Mouse (Mus musculus) kidney, adult 11 months (tissue): ENCODE measurements around the gene Gm11020.
"Not testable (repeated sequence)": the region's sequence is repeated elsewhere in the genome, so short reads cannot be mapped to it uniquely, and the experiment has no call there.

Source experiments
- DNase-seq: peaks from one replicate; pipeline ENCODE4 v3.0.0; 2022

Gm11020 gene

DNA sequence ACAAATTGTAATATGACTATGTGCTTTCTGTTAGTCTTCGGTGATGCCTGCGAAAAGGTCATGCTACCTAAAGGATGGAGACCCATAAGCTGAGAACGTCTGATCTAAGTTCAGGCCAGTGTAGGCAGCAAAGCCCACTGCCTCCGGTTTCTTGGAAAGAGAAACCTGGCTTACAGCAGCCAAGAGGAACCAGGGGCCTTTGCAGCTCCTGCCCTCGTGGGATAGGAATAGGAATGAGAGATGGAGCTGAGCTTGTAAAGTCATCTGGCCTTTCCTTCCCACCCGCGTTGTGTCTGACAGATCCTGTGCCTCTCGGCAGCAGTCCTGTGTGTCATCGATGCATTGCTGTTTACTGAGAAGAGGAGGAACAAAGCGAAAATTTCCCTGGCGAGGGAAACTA lies at the start of gene Gm11020:
Gm11020 (plus strand) TSS at position 301 of the 400 bp plus-strand sequence.
- not testable (repeated sequence) for DNase-seq

DNA sequence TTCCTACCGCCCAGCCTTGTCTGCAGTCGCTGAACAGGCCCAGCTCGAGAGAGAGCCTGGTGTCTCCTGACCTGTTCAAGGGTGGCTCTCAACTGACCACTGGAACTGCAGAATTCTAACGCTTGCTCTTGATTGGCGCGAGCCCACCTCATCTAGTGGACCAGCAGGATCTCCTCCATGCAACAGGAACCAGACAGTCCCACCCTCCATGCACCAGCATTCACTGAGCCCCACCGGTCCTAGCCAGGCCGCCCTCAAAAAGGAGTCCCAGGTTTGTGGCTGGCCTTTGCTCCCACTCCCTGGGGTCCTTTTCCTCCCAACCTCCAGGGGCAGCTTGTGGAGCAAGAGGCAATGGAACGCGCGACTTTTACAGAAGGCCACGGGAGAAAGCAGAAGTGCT lies 28.3 kb upstream of the Gm11020 start, which contains the start of gene Cmtm2a:
Cmtm2a (minus strand) TSS at position 101 of the 400 bp plus-strand sequence.
- not testable (repeated sequence) for DNase-seq

DNA sequence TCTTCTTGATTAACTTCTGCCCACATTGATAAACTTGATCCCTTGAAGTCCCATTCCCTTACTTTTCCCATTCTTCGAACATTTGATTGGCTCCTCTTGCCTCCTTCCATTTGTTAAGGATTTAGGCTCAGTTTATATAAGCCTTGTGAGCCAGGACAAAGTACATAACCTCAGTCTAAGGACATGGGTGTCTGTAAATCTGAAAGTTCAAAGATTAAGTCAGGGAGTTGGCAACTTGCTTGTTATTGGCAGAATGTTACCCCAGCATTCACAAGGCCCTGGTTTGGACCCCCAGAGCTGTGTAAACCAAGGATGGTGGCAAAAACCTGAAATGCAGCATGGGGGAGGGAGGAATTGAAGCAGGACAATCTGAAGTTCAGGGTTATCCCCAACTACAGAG lies 27.0 kb upstream of the Gm11020 start:
- DNase-seq, result peak; percentile 18

DNA sequence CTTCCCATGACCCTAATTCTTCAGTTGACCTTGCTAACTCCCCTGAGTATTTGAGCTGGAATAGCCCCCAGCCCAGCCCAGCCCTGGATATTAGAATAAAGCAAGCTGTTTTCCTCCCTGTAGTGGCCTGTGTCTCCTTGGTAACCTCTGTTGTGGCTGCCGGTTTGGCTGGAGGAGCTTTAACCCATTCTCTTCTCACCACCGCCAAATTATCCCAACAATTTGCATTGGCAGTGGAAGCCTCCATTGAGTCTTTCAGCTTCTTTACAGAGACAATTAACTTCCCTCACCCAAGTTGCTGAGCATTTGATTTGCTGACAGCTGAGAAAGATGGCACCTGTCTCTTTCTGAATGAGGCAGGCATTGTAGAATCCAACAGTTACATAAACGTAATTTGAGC lies 19.8 kb upstream of the Gm11020 start:
- DNase-seq, result not testable (repeated sequence)

DNA sequence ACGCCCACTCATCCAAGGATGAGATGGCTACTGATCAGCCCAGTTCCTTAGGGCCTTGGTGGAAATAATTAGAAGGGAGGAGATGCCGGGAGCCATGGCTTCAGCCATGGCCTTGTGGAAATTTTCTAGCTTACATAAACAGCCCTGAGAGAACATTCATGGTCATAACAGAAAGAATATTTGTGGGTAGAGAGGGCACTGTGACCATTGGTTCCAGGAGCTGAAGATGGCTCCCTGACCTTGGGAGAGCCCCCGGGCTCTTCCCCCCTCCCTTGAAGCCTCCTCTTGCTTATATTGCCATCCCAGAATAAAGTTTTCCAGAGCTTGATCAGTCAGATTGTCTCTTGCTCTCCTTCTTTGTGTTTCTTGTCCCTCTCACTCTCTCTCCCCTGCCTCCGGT lies 18.8 kb upstream of the Gm11020 start:
- not testable (repeated sequence) for DNase-seq

DNA sequence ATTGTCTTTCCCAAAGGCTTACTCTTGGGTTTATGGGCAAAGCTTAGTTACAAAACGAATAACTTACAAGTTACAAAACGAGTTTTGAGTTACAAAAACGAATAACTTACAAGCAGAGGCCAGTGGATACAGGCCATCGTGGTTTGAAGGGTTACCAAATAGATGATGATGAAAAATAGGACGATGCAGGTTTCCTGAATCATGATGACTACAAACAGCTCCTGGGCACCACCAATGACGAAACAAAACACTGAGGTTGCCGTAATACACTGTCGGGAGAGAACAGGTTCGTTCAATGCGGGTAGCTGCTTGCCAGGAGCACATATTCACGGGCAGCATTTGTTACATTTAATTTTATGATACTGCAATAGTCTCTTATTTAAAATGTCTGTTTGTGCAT lies 16.4 kb upstream of the Gm11020 start:
- DNase-seq, result no peak

DNA sequence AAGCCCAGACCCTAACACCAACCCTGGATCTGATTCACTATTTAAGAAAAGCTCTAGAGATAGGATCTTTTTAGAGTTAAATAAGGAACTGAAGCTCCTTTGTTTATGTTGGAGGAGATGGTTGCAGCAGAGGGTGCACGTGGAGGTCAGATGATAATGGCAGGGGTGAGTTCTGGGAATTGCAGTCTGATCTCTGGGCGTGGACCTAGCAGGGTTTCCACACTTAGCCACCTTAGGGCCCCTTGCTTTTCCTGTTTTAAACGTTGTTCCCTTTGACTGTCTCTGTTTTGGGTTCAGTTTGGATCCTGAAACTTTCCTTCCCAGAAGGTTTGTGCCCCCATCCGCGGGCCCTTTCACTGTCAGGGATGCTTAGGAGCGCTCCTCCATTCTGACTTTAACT lies 13.0 kb upstream of the Gm11020 start:
- DNase-seq, result not testable (repeated sequence)

DNA sequence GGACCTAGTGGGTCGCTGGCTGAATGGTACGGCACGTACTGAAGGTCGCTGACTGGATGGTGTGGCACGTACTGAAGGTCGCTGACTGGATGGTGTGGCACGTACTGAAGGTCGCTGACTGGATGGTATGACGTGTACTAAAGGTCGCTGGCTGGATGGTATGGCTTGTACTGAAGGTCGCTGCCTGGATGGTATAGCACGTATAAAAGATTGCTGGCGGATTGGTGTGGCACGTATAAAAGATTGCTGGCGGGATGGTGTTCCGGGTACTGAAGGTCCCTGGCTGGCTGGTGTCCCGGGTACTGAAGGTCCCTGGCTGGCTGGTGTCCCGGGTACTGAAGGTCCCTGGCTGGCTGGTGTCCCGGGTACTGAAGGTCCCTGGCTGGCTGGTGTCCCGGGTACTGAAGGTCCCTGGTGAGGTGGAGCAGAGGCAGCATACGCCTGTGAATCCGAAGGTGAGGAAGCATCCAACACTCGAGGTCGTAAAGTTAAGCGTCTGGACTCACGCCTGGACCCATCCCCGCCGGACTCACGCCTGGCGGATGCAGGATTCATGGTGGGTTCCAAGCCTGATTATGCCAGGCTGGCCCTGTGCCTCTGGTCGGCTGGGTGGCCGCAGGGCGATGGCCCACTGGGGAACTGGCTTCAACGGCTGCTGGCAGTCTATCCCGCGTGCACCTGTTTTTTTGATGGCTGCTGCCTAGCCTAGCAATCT lies 11.8 kb upstream of the Gm11020 start, which contains the start of the genes Gm45711 and Cmtm1:
Gm45711 (minus strand) TSS at position 641 of the 715 bp plus-strand sequence.
Cmtm1 (minus strand) TSS at position 705 of the 715 bp plus-strand sequence.
- peak; percentile 12 for DNase-seq

DNA sequence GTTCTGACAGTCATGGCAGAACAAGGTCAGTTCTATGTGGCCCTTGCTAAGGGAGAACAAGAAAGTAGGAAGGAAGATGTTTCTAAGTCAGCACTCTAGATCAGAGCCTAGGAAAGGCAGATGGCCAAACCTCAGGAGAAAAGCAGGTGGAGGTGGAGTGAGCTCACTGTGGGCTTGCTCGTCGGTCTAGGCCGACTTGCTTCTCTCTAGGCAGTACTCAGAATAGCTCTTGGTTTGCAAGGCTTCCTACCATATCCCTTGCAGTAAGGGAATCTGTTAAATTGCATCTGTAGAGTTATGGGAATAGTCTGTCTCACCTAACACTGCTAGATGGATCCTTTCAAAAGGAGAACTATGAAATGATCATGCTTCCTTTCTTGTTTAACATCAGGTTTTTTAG lies 9.3 kb upstream of the Gm11020 start:
- DNase-seq, result not testable (repeated sequence)

DNA sequence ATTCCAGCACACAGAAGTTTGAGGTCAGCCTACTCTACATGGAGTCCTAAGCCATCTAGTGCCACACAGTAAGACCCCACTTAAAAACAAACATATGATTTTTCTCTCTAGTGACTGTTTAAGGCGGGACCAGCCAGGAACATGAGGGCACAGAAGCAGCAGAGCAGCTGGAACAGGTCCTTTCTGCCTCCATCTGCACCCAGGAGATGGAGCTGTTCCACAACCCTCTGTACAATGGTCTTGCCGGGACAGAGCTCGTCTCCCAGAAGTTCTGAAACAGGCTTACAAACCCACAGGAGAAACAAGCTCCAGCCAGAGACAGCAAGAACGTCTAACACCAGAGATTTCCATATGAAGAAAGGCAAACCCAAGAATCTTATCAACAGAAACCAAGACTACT lies 8.1 kb upstream of the Gm11020 start:
- no peak for DNase-seq

DNA sequence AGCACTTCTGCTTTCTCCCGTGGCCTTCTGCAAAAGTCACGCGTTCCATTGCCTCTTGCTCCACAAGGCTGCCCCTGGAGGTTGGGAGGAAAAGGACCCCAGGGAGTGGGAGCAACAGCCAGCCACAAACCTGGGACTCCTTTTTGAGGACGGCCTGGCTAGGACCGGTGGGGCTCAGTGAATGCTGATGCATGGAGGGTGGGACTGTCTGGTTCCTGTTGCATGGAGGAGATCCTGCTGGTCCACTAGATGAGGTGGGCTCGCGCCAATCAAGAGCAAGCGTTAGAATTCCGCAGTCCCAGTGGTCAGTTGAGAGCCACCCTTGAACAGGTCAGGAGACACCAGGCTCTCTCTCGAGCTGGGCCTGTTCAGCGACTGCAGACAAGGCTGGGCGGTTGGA lies 563 bp downstream of the Gm11020 start, which contains the start of gene Cmtm2b:
Cmtm2b (plus strand) TSS at position 301 of the 400 bp plus-strand sequence.
- DNase-seq, result not testable (repeated sequence)

DNA sequence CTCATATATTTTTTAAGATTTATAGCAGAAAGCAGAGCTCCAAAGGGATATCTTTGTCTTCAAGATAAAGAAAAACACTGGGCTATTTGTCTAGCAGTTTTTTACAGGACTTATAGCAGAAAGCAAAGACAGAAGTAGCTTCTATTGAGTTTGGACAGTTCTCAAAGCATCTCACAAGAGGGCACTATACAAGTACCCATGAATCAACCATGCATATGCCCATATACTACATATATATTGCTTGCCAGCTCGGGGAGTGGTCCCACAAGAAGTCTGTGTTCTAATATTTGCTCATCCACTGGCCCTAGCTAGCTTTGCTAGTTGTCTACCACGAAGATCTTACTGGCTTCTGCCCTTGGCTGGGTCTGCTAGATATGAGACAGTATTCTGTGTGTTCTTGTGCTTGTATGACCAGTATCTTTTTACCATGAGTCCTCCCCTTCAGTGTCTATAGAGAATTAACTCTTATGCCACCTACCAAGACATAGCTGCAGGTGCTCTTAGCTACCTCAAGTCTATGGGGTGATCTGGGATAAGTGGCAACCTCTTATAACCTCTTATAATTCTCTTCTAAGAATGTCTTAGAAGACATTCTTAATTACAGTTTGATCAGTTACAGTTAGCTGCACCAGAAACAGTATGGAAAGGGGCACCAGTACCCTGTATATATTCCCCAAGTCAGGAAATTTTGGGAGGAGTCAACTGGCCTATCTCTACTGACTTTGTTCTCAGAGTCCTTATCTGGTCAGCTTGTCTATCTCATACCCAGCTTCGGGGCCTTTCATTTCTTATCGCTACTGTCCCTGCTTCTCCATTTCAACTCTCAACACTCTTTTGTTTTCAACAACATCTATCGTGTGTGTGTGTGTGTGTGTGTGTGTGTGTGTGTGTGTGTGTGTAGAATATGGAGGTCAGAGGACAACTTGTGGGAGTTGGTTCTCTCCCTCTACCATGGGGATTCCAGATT lies 11.6 kb downstream of the Gm11020 start:
- no peak for DNase-seq

DNA sequence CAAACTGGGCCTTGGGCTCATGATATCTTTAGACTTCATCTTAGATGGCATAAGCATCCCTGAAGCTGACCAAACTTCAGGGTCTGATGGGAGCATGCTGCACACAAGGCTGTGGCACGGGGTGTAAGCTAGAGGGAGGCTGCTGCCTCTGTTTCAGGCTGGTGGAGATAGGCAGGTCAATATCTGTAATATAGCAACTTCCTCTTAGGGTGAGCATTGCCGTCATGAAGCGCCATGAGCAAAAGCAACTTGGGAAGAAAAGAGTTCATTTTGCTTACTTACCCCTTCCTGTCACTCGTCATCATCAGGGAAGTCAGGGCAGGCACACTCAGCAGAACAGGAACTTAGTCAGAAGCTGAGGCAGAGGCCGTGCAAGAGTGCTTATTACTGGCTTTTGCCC lies 12.4 kb downstream of the Gm11020 start:
- DNase-seq, result no peak

DNA sequence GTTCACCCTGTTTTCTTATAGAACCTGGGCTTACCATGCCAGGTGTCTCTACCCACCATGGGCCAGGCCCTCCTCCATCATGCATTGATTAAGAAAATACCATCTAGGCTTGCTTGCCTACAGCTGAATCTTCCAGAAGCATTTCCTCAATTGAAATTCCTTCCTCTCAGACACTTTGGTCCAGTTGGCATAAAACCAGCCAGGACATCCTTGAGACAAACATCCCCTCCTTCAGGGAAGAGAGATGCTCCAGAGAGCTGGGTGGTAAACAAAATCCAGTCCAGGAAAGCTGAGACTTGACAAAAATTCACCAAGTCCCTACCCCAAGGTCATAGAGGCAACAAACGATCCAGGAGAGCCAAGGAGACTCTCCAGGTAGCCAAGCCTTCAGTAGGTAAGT lies 12.8 kb downstream of the Gm11020 start:
- no peak for DNase-seq

DNA sequence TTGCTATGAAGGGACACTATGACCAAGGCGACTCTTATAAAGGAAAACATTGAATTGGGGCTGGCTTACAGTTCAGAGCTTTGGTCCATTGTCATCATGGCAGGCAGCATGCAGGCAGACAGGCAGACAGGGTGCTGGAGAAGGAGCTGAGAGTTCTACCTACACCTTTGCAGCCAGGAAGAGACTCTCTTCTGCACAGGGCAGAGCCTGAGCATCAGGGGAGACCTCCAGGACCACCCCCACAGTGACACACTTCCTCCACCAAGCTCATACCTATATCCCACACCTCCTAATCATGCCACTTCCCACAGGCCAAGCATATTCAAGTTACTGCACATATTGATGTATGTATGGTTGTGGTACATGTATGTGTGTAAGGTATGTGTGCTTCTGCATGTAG lies 15.4 kb downstream of the Gm11020 start:
- DNase-seq, result no peak

DNA sequence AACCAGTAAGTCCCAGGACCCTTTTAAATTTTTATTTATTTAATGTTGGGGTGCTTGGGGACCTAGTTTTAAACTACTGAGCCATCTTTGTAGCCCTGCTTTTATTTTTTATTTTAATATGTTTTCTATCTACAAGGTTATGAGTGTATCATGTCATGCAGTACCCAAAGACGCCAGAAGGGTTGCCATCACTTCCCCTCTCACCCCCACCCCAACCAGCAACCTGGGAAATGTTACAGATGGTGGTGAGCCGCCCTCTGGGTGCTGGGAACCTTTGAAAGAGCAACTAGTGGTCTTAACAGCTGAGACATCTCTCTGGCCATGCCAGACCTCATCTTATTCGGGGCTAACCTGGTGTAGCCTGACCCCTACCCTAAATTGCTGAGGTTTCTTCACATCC lies 16.5 kb downstream of the Gm11020 start:
- DNase-seq, result no peak

DNA sequence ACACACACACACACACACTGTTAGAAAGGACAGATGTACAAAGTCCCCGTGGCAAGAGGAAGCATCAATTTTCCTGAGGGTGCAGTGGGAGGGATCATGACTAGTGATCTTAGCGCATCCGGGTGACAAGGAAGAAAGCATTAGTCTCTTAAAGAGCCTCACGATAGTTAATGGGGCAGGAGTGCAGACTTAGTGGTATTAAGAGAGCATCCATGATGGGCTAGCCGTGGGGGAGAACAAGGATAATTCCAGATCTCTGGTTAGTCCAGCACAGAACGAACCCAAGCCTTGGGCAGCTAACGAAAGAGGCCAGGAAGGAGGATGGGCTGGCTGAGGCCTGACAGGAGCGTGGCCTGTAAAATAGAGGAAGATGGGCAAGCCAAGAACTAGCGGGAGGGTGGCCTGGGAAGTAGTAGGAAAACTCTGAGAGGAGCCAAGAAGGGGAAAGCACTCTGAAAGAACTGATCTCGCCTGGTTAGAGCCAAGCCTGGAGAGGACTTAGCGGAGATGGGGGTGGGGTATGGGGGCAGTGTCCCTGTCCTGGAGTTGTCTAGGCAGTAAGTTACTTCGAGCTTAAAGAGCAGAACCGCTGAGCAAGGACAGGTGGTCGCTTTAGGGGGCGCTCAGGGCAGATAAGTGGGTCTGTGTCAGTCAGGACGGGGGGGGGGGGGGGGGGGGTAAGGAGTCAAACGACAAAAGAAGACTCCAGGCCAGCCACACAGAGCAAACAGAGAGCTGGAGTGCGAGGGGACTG lies 18.0 kb downstream of the Gm11020 start, which contains the start of gene Cmtm3:
Cmtm3 (plus strand) TSS at position 182 of the 754 bp plus-strand sequence.
- peak; percentile 19 for DNase-seq

DNA sequence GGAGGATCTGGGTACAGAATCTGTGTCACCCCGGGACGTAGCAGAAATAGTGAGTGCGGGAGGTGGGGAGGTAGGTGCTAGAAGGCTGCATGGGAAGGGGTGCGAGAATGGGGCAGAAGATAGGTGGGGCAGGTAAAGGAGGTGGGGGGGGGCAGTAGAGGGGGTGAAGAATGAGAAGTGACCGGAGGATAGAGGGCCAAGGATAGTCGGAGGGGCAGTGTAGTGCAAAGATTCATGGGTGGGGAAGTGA lies 18.5 kb downstream of the Gm11020 start:
- DNase-seq, result no peak

DNA sequence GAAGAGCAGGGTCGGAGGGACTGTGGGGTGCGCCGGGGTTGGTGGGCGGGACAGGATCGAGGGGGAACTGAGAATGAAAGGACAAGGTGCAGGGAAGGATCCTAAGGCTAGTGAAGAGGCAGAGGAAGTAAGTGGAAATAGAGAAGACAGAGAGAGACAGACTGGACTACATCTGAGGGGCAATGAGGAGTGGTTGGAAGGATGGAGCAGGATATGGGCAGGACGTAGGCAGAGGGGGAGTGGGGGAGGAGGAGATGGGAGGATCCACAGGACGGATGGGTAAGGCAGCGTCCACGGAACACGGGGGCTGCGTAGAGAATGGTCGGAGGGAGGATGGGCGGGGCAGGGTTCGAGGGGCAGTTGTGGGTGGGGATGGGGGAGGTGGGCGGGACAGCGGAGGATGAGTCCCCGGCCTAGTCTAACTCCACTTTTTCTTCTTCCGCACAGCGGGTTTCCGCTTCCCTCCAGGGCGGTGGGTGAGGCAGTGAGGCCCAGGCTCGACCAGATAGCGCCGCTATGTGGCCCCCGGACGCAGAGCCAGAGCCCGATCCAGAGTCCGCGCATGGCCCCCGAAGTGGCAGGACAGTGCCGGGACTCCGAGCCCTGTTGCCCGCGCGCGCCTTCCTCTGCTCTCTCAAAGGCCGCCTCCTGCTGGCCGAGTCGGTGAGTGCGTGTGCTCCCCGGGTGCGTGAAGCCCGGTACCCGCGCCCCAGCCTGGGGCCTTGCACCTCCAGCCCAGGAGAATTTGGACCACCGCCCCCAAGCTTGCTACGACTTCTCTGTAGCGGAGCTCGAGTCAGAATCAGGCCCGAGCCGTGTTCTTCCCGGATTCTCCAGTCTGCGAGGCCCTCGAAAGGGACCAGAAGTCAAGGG lies 19.1 kb downstream of the Gm11020 start:
- peak; percentile 59 for DNase-seq

DNA sequence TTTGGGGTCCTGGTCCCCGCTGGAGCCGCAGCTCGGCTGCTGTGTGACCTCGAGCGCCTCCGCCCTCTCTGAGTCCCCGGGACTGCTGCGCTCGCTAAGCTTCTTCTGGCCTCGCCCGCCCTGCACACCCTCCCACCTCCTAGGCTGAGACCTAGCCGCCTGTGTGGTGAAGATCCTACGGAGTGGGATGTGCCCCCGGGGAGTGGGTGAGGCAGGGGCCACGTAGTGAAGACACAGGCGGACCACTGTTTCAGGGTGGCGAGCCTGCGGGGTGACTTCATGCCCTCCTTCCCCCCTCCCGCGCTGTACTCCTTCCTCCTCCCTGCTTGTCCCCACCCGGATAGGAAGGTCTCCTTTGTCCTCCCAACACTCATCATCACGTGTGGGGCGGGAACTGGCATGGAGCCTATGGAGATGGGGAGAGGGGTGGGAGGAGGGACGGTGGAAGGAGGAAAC lies 19.8 kb downstream of the Gm11020 start:
- peak; percentile 42 for DNase-seq

DNA sequence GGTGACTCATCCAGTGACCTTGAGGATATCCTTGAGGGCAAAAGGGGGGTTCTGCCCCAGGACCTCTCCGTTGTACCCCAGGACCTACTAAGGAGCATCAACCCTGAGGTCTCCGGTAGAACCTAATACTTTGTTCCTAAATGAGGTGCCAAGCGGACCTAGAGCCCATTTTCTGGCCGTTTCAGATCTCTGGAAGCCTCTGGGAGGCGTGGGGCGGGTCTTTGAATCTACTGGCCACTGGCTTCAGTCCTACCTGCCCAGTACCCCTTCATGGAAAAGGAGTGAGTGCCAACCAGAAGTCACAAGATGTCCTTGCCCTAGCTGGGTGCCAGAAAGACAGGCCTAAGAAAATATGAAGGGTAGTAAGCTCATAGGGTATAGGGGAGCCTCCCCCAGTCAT lies 20.3 kb downstream of the Gm11020 start:
- no peak for DNase-seq

DNA sequence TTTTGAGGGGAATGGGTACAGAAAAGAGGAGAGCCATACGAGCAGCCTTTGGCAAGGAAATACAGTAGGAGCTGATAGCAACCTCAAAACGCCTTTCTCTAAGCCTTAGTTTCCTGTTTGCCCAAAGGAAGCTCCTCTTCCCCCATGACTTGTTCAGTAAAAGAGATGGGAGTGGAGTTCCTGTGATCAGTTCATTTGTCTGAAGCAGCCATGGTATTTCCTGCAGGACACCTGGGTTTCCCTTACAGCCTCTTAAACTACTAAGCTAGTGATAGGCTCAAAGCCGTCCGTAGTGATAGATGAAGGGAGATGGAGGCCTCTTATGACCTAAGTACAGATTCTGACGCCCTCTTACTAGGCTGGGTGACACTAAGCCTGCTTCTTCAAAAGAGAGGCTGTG lies 21.1 kb downstream of the Gm11020 start:
- no peak for DNase-seq
